Mouse (Mus musculus) embryonic facial prominence, embryonic 11.5 days (tissue): ENCODE results near the gene Usp30. TPM values are rescaled to one million over a fixed set of nuclear protein-coding genes. Genes with fewer than 3 reads are reported as not detected.

Experiments used
- ATAC-seq: fragments of 200-750 bp; cut with Nextera tagmentation; replicated peaks from 2 replicates; pipeline ENCODE4 v1.8.0; 2017; ENCODE audit warnings: low read depth; ENCODE audit not compliant: insufficient number of reproducible peaks, low FRiP score, low TSS enrichment
- DNase-seq: peaks from one replicate; pipeline ENCODE4 v3.0.0-alpha.2; 2015; ENCODE audit warnings: low spot score
- H3K27ac ChIP-seq: fragments of 300-500 bp; sonication (generic); replicated peaks from 2 replicates; pipeline ENCODE4 v1.5.1; 2014; ENCODE audit warnings: mild to moderate bottlenecking, low read depth, low read length, control low read depth
- H3K27me3 ChIP-seq: fragments of 300-500 bp; sonication (generic); 2 replicates; pipeline ENCODE4 v1.6.1; 2014; ENCODE audit warnings: mild to moderate bottlenecking, low read length, moderate library complexity, mixed read lengths; ENCODE audit not compliant: control insufficient read depth, insufficient read depth
- H3K36me3 ChIP-seq: fragments of 300-500 bp; sonication (generic); replicated peaks from 2 replicates; pipeline ENCODE4 v1.6.1; 2014; ENCODE audit warnings: low read depth, mild to moderate bottlenecking, low read length, moderate library complexity, mixed read lengths; ENCODE audit not compliant: control insufficient read depth, insufficient read depth
- H3K4me1 ChIP-seq: fragments of 300-500 bp; sonication (generic); 2 replicates; pipeline ENCODE4 v1.6.1; 2014; ENCODE audit warnings: low read length, mixed read lengths; ENCODE audit not compliant: control insufficient read depth, insufficient read depth
- H3K4me2 ChIP-seq: fragments of 300-500 bp; sonication (generic); 2 replicates; pipeline ENCODE4 v1.6.1; 2014; ENCODE audit warnings: low read depth, mild to moderate bottlenecking, control low read depth, low read length, moderate library complexity
- H3K4me3 ChIP-seq: fragments of 300-500 bp; sonication (generic); 2 replicates; pipeline ENCODE4 v1.5.1; 2014; ENCODE audit warnings: low read depth, low read length, control low read depth
- H3K9ac ChIP-seq: fragments of 300-500 bp; sonication (generic); replicated peaks from 2 replicates; pipeline ENCODE4 v1.6.1; 2014; ENCODE audit warnings: mild to moderate bottlenecking, control low read depth, low read length
- H3K9me3 ChIP-seq: fragments of 300-500 bp; sonication (generic); replicated peaks from 2 replicates; pipeline ENCODE4 v1.6.1; 2016; ENCODE audit warnings: mild to moderate bottlenecking, low read length, inconsistent platforms, mixed read lengths; ENCODE audit not compliant: control insufficient read depth
- WGBS: fragments of 180-500 bp; shearing (Covaris S2); extraction: QIAGEN DNeasy Blood & Tissue Kit; methylation state at CpG from one replicate; pipeline ENCODE4 v1.1.7; 2014; 5-methylcytosine and 5-hydroxymethylcytosine counted together
- polyA plus RNA-seq: library from polyadenylated mRNA; unstranded; fragments of >200 nt; fragmentation: Nextera tagmentation; extraction: Ambion mirVana; gene quantifications from 2 replicates; pipeline ENCODE4 v1.2.1, GENCODE M21; 2014

Usp30 gene
- polyA plus RNA-seq, 1 experiment from 2014 or later: 10.0 TPM

DNA sequence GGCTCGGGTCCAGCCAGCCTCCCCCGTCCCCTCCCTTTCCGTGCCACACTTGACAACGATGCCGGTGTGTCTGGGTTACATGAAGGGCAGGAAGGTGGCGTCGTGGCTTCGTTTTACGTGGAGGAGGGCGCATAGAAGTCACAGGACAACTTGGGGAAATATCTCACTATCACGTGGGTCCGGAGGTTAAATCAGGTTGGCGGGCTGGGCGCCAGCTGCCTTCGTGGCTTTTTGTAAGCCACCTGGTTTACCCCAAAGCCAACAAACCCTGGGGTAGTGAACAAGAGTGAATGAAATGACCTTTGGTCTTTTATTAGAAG, 66.2 kb downstream of the Usp30 start:
- no peaks in the 10 kb centered on the region for H3K4me1 ChIP-seq

DNA sequence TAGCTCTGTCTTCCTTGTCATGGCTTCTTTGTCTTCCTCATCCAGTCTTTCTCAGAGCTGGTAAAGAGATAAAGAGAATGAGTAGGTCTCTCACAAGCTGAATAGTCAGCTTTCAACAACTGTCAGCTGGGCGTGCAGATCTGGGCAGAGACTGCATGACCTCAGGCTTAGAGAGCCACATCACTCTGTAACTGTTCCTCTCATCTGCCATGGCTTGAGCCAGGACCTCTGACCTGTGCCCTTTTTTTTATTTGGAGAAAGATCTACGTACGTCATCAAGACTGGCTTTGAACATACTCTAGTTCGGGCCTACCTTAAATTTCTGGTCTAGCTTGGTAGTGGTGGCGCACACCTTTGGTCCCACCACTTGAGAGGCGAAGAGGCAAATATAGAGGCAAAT, 67.6 kb downstream of the Usp30 start:
- H3K27me3 ChIP-seq: no peaks in the 10 kb centered on the region
- WGBS: 76% methylated on average over 6 of the region's 6 CpGs
- H3K9ac ChIP-seq: no peak overlapping the region
- DNase-seq: no peak
- H3K4me3 ChIP-seq: no peak overlapping the region
- ATAC-seq: no peak
- no peaks in the 10 kb centered on the region for H3K9me3 ChIP-seq
- H3K4me1 ChIP-seq: no peaks in the 10 kb centered on the region
- H3K27ac ChIP-seq: no peak overlapping the region
- no peak overlapping the region for H3K4me2 ChIP-seq
- no peaks in the 10 kb centered on the region for H3K36me3 ChIP-seq

More for the DNA sequence above, 66.2 kb downstream of the Usp30 start:
- Histone ChIP-seq H3K4me2 (peak overlapping the region; percentile 91), H3K27ac (no peak overlapping the region; the same call in 1 of the 2 replicates), H3K4me3 (peak overlapping the region; percentile 69), H3K9ac (peak overlapping the region; percentile 60), H3K36me3 (no peaks in the 10 kb centered on the region), H3K27me3 (no peaks in the 10 kb centered on the region), H3K9me3 (no peaks in the 10 kb centered on the region)
- DNase-seq (peak; percentile 38), ATAC-seq (no peak)
- WGBS: 1% methylated on average over 15 of the region's 15 CpGs

DNA sequence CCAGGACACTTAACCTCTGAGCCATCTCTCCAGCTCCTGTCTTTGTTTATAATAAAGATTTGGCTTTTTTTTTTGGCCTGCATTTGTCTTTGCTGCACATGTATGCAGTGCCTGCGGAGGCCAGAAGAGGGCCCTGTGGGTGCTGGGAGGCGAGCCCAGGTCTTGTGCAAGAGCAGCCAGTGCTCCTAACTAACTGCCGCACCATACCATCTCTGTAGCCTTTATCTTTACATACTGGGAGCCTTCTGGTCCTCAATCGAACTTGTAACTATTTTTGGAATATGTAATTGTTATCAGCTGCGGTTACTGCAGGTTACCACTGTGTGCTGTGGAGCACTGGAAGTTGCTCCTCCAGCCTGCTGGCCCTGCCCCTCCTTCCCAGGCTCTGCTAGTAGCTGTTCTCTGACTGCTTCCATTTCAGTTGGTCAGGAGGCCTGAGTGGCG, 68.9 kb downstream of the Usp30 start:
- ATAC-seq: no peak
- H3K27ac ChIP-seq: no peak overlapping the region
- no peaks in the 10 kb centered on the region for H3K36me3 ChIP-seq
- DNase-seq: peak; percentile 23
- H3K9me3 ChIP-seq: no peaks in the 10 kb centered on the region
- no peak overlapping the region for H3K9ac ChIP-seq
- H3K27me3 ChIP-seq: no peaks in the 10 kb centered on the region
- H3K4me3 ChIP-seq: no peak overlapping the region
- 53% methylated on average over 6 of the region's 6 CpGs for WGBS
- H3K4me1 ChIP-seq: no peaks in the 10 kb centered on the region
- H3K4me2 ChIP-seq: no peak overlapping the region

DNA sequence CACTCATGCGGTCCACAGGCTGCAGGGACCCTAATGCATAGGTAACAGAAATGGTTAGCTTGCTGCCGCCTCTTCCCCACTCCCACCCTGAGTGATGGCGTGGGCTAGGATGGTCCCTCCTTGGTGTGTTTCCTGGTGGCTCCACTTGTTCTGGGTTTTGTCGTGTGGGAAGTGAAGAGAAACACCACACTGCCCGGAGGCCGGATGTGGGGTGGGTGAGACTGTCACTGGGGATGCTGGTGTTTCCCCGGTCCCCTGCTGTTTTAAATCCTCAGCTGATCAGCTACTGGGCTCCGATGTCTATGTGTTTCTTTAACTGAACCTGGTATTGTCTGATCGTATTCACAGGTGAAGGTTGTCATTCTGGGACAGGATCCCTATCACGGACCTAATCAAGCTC, 70.3 kb downstream of the Usp30 start:
- Histone ChIP-seq H3K9ac (no peak overlapping the region), H3K4me2 (no peak overlapping the region), H3K27me3 (no peaks in the 10 kb centered on the region), H3K36me3 (no peaks in the 10 kb centered on the region), H3K27ac (no peak overlapping the region), H3K4me1 (no peaks in the 10 kb centered on the region), H3K4me3 (no peak overlapping the region), H3K9me3 (no peaks in the 10 kb centered on the region)
- DNase-seq (no peak), ATAC-seq (no peak)
- WGBS: 88% methylated on average over 10 of the region's 10 CpGs

DNA sequence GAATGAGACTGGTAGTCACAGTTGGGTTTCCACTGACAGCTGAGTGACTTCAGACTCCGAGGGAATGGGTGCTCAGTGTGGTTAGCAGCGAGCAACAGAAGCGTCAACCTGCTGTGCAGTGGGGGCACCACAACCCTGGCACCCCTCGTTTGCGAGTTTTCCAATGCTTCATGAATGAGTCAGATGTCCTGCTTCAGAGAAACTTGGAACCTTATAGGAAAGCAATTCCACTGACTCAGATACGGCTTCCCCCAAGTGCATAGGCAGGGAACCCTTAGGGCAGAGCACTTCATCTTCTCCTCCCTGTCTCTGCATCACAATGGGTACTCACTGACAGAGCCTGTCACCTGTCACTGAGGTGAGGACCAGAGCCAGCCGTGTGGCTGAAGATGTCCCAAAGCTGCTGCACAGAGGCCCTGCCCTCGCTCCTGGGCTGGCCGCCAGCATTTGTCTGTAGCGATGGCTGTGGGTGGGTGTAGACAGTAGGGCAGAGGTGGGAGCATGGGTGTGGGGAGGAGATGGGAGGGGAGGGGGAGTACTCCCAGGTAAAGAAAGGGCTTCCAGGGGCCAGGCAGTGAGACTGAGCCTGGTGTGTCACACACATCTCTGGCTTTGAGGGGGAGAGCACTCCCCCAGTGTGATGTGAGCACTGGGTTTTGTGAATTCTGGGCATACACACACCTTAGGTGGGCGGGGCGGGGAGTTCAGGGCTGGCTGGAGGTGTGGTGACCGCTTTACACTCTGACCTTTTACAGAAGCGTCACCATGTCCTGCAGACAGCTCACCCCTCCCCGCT, 72.4 kb downstream of the Usp30 start:
- Histone ChIP-seq H3K4me1 (no peaks in the 10 kb centered on the region), H3K36me3 (no peaks in the 10 kb centered on the region), H3K9ac (no peak overlapping the region), H3K9me3 (no peaks in the 10 kb centered on the region), H3K4me2 (no peak overlapping the region), H3K27me3 (no peaks in the 10 kb centered on the region), H3K27ac (no peak overlapping the region), H3K4me3 (no peak overlapping the region)
- 88% methylated on average over 15 of the region's 15 CpGs for WGBS
- no peak for DNase-seq
- no peak for ATAC-seq

DNA sequence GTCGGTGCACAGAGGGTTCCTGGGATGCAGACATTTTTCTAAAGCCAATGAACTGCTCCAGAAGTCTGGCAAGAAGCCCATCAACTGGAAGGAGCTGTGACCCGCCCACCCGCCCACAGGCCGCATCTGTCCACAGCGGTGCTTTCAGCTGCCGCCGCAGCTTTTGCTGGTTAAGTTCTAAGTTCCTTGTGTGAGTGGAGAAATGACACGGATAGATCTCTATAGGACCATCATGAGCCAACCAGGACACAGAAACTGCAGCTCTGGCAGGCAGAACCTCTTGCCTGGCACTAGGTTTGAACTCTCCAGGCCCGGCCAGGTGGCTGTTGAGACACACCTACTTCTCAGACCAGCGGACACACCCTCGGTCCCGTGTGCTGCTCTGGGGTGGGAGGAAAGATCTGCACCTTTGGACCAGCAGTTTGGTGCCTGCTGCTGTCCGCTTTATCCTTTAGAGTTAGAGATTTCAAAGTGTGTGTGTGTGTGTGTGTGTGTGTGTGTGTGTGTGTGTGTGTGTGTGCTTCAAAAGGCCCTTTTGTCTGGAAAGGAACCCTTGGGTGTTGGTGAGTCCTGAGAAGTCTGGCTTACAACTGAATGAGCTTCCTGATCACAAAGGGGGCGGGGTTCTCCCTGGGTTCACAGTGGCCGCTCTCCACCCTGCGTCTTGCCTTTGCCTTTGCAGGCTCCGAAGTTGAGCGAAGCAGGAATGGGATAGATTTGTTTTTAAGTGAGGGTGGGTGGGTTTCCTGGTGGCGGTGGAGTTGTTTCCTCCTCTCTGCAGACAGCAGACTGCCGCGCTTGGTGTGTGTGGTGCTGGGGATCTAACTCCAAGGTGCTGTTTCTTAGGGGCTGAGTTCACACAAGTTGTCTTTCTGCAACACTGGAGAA, 73.3 kb downstream of the Usp30 start:
- DNase-seq: no peak
- Histone ChIP-seq H3K9me3 (no peaks in the 10 kb centered on the region), H3K4me3 (no peak overlapping the region), H3K27ac (no peak overlapping the region), H3K36me3 (no peaks in the 10 kb centered on the region), H3K9ac (no peak overlapping the region), H3K27me3 (no peaks in the 10 kb centered on the region), H3K4me1 (no peaks in the 10 kb centered on the region), H3K4me2 (no peak overlapping the region)
- ATAC-seq: no peak
- 84% methylated on average over 21 of the region's 21 CpGs for WGBS

DNA sequence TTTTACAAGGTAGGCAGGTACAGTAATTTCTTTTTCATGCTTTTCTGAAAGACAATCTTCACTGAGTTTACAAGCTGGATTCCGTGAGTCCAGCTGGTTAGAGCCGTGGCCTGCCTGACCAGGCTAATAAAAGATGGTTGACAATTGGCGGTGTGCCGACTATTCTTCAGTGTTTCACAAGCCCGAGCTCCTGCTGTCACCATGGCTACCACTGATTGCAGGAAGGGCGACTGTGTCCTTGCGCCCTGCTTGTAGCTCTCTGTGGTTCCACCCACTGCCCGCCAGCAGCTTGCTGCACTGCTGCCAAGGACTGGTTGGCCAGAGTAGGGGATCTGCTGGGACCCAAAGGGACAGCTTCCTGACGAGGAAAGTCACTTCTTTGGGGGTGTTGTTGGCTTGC, 73.9 kb downstream of the Usp30 start:
- Histone ChIP-seq H3K9ac (no peak overlapping the region), H3K36me3 (no peaks in the 10 kb centered on the region), H3K4me1 (no peaks in the 10 kb centered on the region), H3K27ac (no peak overlapping the region), H3K27me3 (no peaks in the 10 kb centered on the region), H3K9me3 (no peaks in the 10 kb centered on the region), H3K4me2 (no peak overlapping the region), H3K4me3 (no peak overlapping the region)
- 65% methylated on average over 9 of the region's 9 CpGs for WGBS
- ATAC-seq: no peak
- DNase-seq: peak; percentile 8
